Mouse (Mus musculus) retina, postnatal 7 days (tissue): ENCODE measurements at regions not wholly inside any gene's neighbourhood (a gene's known extent, or its start where the extent isn't known, plus 50 kb on each side); places are given as distances from the start of the nearest gene placed in this dataset.

Experiments used
- DNase-seq: peaks from one replicate; pipeline ENCODE4 v3.0.0-alpha.2; 2012; ENCODE audit warnings: low read depth, low spot score

GRCm38 (mm10) chr13:56021716-56022115, 114.4 kb downstream of the H2afy start:
- no peak for DNase-seq

- no peak for DNase-seq
These were observed 122.2 kb downstream of the H2afy start for GRCm38 (mm10) chr13:56014006-56014405.

- peak; percentile 14 for DNase-seq
These were observed 125.7 kb downstream of the H2afy start for GRCm38 (mm10) chr13:56010416-56010815.

- no peak for DNase-seq
These were observed 129.3 kb downstream of the H2afy start for GRCm38 (mm10) chr13:56006827-56007226.

- DNase-seq = no peak
These were observed 130.4 kb downstream of the H2afy start for GRCm38 (mm10) chr13:56005746-56006145.

GRCm38 (mm10) chr13:56003724-56004393, 132.3 kb downstream of the H2afy start:
- no peak for DNase-seq

GRCm38 (mm10) chr13:55995255-55995654, 140.9 kb downstream of the H2afy start:
- DNase-seq = no peak

- DNase-seq = no peak
These were observed 141.7 kb downstream of the H2afy start for GRCm38 (mm10) chr13:55994460-55994859.

- DNase-seq = no peak
These were observed 143.5 kb downstream of the H2afy start for GRCm38 (mm10) chr13:55992699-55993098.

GRCm38 (mm10) chr13:55991216-55991615, 144.9 kb downstream of the H2afy start:
- DNase-seq = no peak

- no peak for DNase-seq
These were observed 146.0 kb downstream of the H2afy start for GRCm38 (mm10) chr13:55990186-55990585.

- no peak for DNase-seq
These were observed 146.8 kb downstream of the H2afy start for GRCm38 (mm10) chr13:55989401-55989800.

GRCm38 (mm10) chr13:55985396-55985795, 149.4 kb upstream of the Pitx1 start:
- DNase-seq = peak; percentile 32

GRCm38 (mm10) chr13:55984772-55985171, 148.8 kb upstream of the Pitx1 start:
- no peak for DNase-seq

- DNase-seq = no peak
These were observed 147.9 kb upstream of the Pitx1 start for GRCm38 (mm10) chr13:55983851-55984250.

- DNase-seq = no peak
These were observed 145.0 kb upstream of the Pitx1 start for GRCm38 (mm10) chr13:55981041-55981440.

- DNase-seq = no peak
These were observed 141.9 kb upstream of the Pitx1 start for GRCm38 (mm10) chr13:55977902-55978301.

GRCm38 (mm10) chr13:55976911-55977381, 141.0 kb upstream of the Pitx1 start:
- no peak for DNase-seq

GRCm38 (mm10) chr13:55974105-55974504, 138.1 kb upstream of the Pitx1 start:
- DNase-seq = no peak

GRCm38 (mm10) chr13:55970687-55971086, 134.7 kb upstream of the Pitx1 start:
- no peak for DNase-seq

- DNase-seq = no peak
These were observed 133.5 kb upstream of the Pitx1 start for GRCm38 (mm10) chr13:55969473-55969872.

- DNase-seq = no peak
These were observed 131.2 kb upstream of the Pitx1 start for GRCm38 (mm10) chr13:55967151-55967550.

GRCm38 (mm10) chr13:55963005-55963620, 127.1 kb upstream of the Pitx1 start:
- peak; percentile 69 for DNase-seq
